Mouse (Mus musculus) hindbrain, embryonic 13.5 days (tissue): ENCODE results near the gene Fam170b. TPM values are rescaled to one million over a fixed set of nuclear protein-coding genes. Genes with fewer than 3 reads are reported as not detected.

ENCODE experiments used
- ATAC-seq: fragments of 200-750 bp; cut with Nextera tagmentation; 2 replicates; pipeline ENCODE4 v1.8.0; 2017; ENCODE audit warnings: moderate TSS enrichment; ENCODE audit not compliant: low FRiP score
- H3K27ac ChIP-seq: fragments of 300-500 bp; sonication (generic); 2 replicates; pipeline ENCODE4 v1.5.1; 2015; ENCODE audit warnings: inconsistent platforms, mild to moderate bottlenecking, moderate library complexity
- H3K27me3 ChIP-seq: fragments of 300-500 bp; sonication (generic); 2 replicates; pipeline ENCODE4 v1.6.1; 2015; ENCODE audit warnings: mild to moderate bottlenecking, inconsistent platforms
- H3K36me3 ChIP-seq: fragments of 300-500 bp; sonication (generic); 2 replicates; pipeline ENCODE4 v1.6.1; 2015; ENCODE audit warnings: mild to moderate bottlenecking, inconsistent platforms
- H3K4me1 ChIP-seq: fragments of 300-500 bp; sonication (generic); replicated peaks from 2 replicates; pipeline ENCODE4 v1.6.1; 2015; ENCODE audit warnings: inconsistent platforms
- H3K4me2 ChIP-seq: fragments of 300-500 bp; sonication (generic); 2 replicates; pipeline ENCODE4 v1.6.1; 2015; ENCODE audit warnings: inconsistent platforms, mild to moderate bottlenecking, moderate library complexity
- H3K4me3 ChIP-seq: fragments of 300-500 bp; sonication (generic); 2 replicates; pipeline ENCODE4 v1.5.1; 2015; ENCODE audit warnings: mild to moderate bottlenecking, inconsistent platforms
- H3K9ac ChIP-seq: fragments of 300-500 bp; sonication (generic); 2 replicates; pipeline ENCODE4 v1.6.1; 2015; ENCODE audit warnings: mild to moderate bottlenecking, inconsistent platforms
- H3K9me3 ChIP-seq: fragments of 300-500 bp; sonication (generic); 2 replicates; pipeline ENCODE4 v1.6.1; 2016; ENCODE audit warnings: inconsistent platforms
- WGBS: fragments of 180-500 bp; shearing (Covaris S2); methylation state at CpG from one replicate; pipeline ENCODE4 v1.1.7; 2015; 5-methylcytosine and 5-hydroxymethylcytosine counted together
- polyA plus RNA-seq: library from polyadenylated mRNA; unstranded; fragments of >200 nt; fragmentation: Nextera tagmentation; extraction: Ambion mirVana; gene quantifications from 2 replicates; pipeline ENCODE4 v1.2.1, GENCODE M21; 2015

Fam170b gene
- polyA plus RNA-seq, 1 experiment from 2014 or later, result not detected

- H3K9me3 ChIP-seq, result no peaks in the 10 kb centered on the region
- WGBS, result 64% methylated on average over 6 of the region's 6 CpGs
These were observed 43.8 kb downstream of the Fam170b start for GRCm38 (mm10) chr14:32877549-32877948.

DNA sequence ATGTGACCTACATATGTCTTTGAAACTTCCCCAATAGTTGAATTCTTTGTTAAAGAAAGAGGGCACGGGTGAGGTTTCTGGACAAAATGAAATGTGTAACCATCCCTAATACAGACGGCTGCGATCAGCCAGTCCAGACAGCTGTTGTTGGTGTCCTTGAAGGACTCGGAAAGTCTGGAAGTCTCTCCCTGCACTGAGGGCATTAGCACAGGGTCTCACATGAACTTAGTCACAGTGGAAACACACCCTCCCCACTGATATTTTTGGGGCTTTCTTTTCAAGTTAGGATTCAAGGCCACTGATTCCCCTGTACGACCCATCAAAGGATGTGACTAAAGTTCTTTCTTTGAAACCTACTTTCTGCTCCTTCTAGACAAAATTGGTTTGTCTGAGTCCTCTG, 46.6 kb downstream of the Fam170b start:
- Histone ChIP-seq H3K27me3 (no peaks in the 10 kb centered on the region), H3K9ac (no peak overlapping the region), H3K27ac (no peak overlapping the region), H3K4me1 (no peaks in the 10 kb centered on the region), H3K36me3 (no peaks in the 10 kb centered on the region), H3K4me3 (no peak overlapping the region), H3K4me2 (no peak overlapping the region), H3K9me3 (no peaks in the 10 kb centered on the region)
- no peak for ATAC-seq
- 85% methylated on average over 5 of the region's 5 CpGs for WGBS

More at GRCm38 (mm10) chr14:32877549-32877948, 43.8 kb downstream of the Fam170b start:
- H3K9ac ChIP-seq, result no peak overlapping the region
- no peaks in the 10 kb centered on the region for H3K27me3 ChIP-seq
- no peak overlapping the region for H3K27ac ChIP-seq
- H3K36me3 ChIP-seq, result no peaks in the 10 kb centered on the region
- no peak for ATAC-seq
- H3K4me1 ChIP-seq, result no peaks in the 10 kb centered on the region
- H3K4me2 ChIP-seq, result no peak overlapping the region
- no peak overlapping the region for H3K4me3 ChIP-seq

DNA sequence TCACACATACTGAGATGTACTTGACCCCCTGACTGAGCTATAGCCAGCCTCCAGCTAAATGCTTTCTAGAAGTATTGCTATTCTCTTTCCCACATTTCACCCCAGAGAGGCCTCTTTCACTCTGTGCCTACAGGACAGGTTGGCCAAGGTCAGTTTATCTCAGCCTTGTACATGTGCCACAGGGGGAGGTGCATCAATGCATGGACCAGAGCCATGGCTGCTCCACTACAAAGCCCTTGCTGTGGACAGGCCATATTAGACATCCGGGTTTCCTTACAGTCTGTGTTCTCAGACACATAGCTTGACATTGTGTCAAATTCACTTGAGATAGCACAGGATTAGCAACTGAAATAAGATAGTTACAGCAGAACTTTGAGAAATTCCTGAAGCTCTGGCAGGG, 47.9 kb downstream of the Fam170b start:
- 92% methylated on average over 1 of the region's 1 CpGs for WGBS
- no peak overlapping the region for H3K9ac ChIP-seq
- no peaks in the 10 kb centered on the region for H3K27me3 ChIP-seq
- H3K4me2 ChIP-seq, result no peak overlapping the region
- H3K4me3 ChIP-seq, result no peak overlapping the region
- H3K27ac ChIP-seq, result no peak overlapping the region
- H3K9me3 ChIP-seq, result no peaks in the 10 kb centered on the region
- ATAC-seq, result no peak
- H3K36me3 ChIP-seq, result no peaks in the 10 kb centered on the region
- no peaks in the 10 kb centered on the region for H3K4me1 ChIP-seq

Other genes with a start within 250 kb of the Fam170b start
- gene Prrxl1, start 234.6 kb upstream of the Fam170b start, polyA plus RNA-seq, result 39.1 and 42.4 TPM in 2 replicates
- 0.06 and 0.21 TPM in 2 replicates for gene 3425401B19Rik, start 148.7 kb upstream of the Fam170b start, polyA plus RNA-seq
- 0.52 and 1.0 TPM in 2 replicates for gene Tmem273, start 48.0 kb upstream of the Fam170b start, polyA plus RNA-seq
- 9.6 and 11.3 TPM in 2 replicates for gene Vstm4, start 22.8 kb downstream of the Fam170b start, polyA plus RNA-seq
- 0.09 and 0.52 TPM in 2 replicates for gene Lrrc18, start 157.4 kb downstream of the Fam170b start, polyA plus RNA-seq